Mouse (Mus musculus) liver, embryonic 13.5 days (tissue): Measurements from ENCODE around the gene Map1b. TPM values are rescaled to one million over a fixed set of nuclear protein-coding genes. Genes with fewer than 3 reads are reported as not detected.

Experiments
- ATAC-seq: fragments of 200-750 bp; cut with Nextera tagmentation; 2 replicates; pipeline ENCODE4 v1.8.0; 2017; ENCODE audit warnings: low read depth, mild to moderate bottlenecking, moderate number of reproducible peaks, moderate library complexity
- DNase-seq: peaks from one replicate; pipeline ENCODE4 v3.0.0; 2022
- H3K27ac ChIP-seq: fragments of 300-500 bp; sonication (generic); 2 replicates; pipeline ENCODE4 v1.5.1; 2015; ENCODE audit warnings: moderate library complexity, mild to moderate bottlenecking, inconsistent platforms
- H3K27me3 ChIP-seq: fragments of 300-500 bp; sonication (generic); 2 replicates; pipeline ENCODE4 v1.6.1; 2015; ENCODE audit warnings: mild to moderate bottlenecking, inconsistent platforms
- H3K36me3 ChIP-seq: fragments of 300-500 bp; sonication (generic); 2 replicates; pipeline ENCODE4 v1.6.1; 2015; ENCODE audit warnings: mild to moderate bottlenecking, inconsistent platforms
- H3K4me1 ChIP-seq: fragments of 300-500 bp; sonication (generic); replicated peaks from 2 replicates; pipeline ENCODE4 v1.6.1; 2015; ENCODE audit warnings: inconsistent platforms
- H3K4me2 ChIP-seq: fragments of 300-500 bp; sonication (generic); 2 replicates; pipeline ENCODE4 v1.6.1; 2015; ENCODE audit warnings: inconsistent platforms, mild to moderate bottlenecking, moderate library complexity
- H3K4me3 ChIP-seq: fragments of 300-500 bp; sonication (generic); replicated peaks from 2 replicates; pipeline ENCODE4 v1.5.1; 2015; ENCODE audit warnings: mild to moderate bottlenecking, inconsistent platforms
- H3K9ac ChIP-seq: fragments of 300-500 bp; sonication (generic); 2 replicates; pipeline ENCODE4 v1.6.1; 2015; ENCODE audit warnings: mild to moderate bottlenecking, inconsistent platforms
- H3K9me3 ChIP-seq: fragments of 300-500 bp; sonication (generic); replicated peaks from 2 replicates; pipeline ENCODE4 v1.6.1; 2016; ENCODE audit warnings: inconsistent platforms
- WGBS: fragments of 180-500 bp; shearing (Covaris S2); methylation state at CpG from one replicate; pipeline ENCODE4 v1.1.7; 2015; ENCODE audit not compliant: insufficient replicate concordance; 5-methylcytosine and 5-hydroxymethylcytosine counted together
- polyA plus RNA-seq: library from polyadenylated mRNA; unstranded; fragments of >200 nt; fragmentation: Nextera tagmentation; extraction: Ambion mirVana; gene quantifications from 2 replicates; pipeline ENCODE4 v1.2.1, GENCODE M21; 2015

Map1b gene
- polyA plus RNA-seq, 1 experiment from 2014 or later = 5.4 TPM

DNA sequence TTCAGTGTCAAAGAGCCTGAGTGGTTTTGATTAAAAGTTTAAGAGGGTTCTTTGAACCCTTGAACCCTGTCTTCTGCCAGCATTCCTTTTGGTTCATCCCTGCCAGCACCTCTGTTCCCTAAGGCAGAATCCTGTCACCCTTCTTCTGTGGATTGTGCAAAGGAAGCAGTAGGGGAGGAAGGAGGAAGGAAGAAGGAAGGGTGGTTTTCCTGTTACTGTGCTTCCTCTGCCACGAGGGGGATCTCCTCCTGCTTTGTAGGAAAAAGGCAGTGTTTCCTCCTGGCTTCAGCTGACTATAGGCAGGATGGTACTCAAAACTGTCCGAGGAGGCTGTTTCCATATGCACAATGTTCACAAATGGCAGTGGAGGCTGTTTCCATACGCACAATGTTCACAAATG, 121.6 kb downstream of the Map1b start:
- WGBS = 52% methylated on average over 3 of the region's 3 CpGs
- H3K4me1 ChIP-seq = no peaks in the 10 kb centered on the region
- H3K9ac ChIP-seq = no peak overlapping the region
- 0 out of 2 replicates have a peak, but pooled peaks cover 3% of the 10 kb centered on the region for H3K36me3 ChIP-seq
- no peaks in the 10 kb centered on the region for H3K9me3 ChIP-seq
- DNase-seq (no peak), ATAC-seq (no peak)
- H3K4me3 ChIP-seq = no peak overlapping the region
- H3K27ac ChIP-seq = no peak overlapping the region
- H3K27me3 ChIP-seq = no peaks in the 10 kb centered on the region
- H3K4me2 ChIP-seq = no peak overlapping the region

- DNase-seq = no peak
- Histone ChIP-seq H3K4me2 (no peak overlapping the region), H3K27ac (no peak overlapping the region), H3K4me1 (no peaks in the 10 kb centered on the region), H3K4me3 (no peak overlapping the region), H3K9me3 (no peaks in the 10 kb centered on the region), H3K9ac (no peak overlapping the region), H3K36me3 (0 out of 2 replicates have a peak, but pooled peaks cover 4% of the 10 kb centered on the region), H3K27me3 (no peaks in the 10 kb centered on the region)
- no peak for ATAC-seq
- 63% methylated on average over 3 of the region's 3 CpGs for WGBS
Measured at GRCm38 (mm10) chr13:99393128-99393527, 123.2 kb downstream of the Map1b start.

DNA sequence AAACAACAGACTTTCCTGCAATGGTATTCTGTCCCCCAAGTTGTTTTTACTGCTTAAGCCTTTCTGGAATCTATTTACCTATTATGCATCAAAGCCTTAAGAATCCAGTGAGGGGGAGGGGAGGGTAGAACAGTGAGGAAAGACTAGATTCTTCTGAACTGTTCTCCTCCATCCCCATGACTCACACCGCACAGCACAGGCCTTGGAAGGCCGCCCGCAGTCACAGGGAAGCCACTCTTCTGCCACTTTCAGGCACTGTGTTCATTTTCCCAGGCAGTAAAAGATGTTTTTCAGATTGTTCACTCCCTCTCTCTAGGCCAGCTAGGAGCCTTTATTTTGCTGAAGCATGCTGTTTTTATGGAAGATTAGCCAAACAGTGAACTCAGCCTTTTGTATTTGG, 124.9 kb downstream of the Map1b start:
- no peak overlapping the region for H3K27ac ChIP-seq
- H3K9me3 ChIP-seq = no peaks in the 10 kb centered on the region
- no peak for DNase-seq
- H3K36me3 ChIP-seq = 0 out of 2 replicates have a peak, but pooled peaks cover 4% of the 10 kb centered on the region
- 89% methylated on average over 3 of the region's 3 CpGs for WGBS
- no peaks in the 10 kb centered on the region for H3K27me3 ChIP-seq
- ATAC-seq = no peak
- no peaks in the 10 kb centered on the region for H3K4me1 ChIP-seq
- H3K4me2 ChIP-seq = no peak overlapping the region
- no peak overlapping the region for H3K9ac ChIP-seq
- no peak overlapping the region for H3K4me3 ChIP-seq

- Histone ChIP-seq H3K9me3 (no peaks in the 10 kb centered on the region), H3K4me1 (no peaks in the 10 kb centered on the region), H3K4me3 (no peak overlapping the region), H3K36me3 (0 out of 2 replicates have a peak, but pooled peaks cover 4% of the 10 kb centered on the region), H3K9ac (no peak overlapping the region), H3K27me3 (no peaks in the 10 kb centered on the region), H3K27ac (no peak overlapping the region), H3K4me2 (no peak overlapping the region)
- 74% methylated on average over 7 of the region's 7 CpGs for WGBS
- no peak for ATAC-seq
- no peak for DNase-seq
Measured at GRCm38 (mm10) chr13:99387901-99388811, 128.2 kb downstream of the Map1b start.

- H3K27ac ChIP-seq = no peak overlapping the region
- no peak overlapping the region for H3K4me3 ChIP-seq
- H3K4me1 ChIP-seq = no peaks in the 10 kb centered on the region
- no peak for DNase-seq
- 0 out of 2 replicates have a peak, but pooled peaks cover 9% of the 10 kb centered on the region for H3K36me3 ChIP-seq
- no peak overlapping the region for H3K4me2 ChIP-seq
- no peaks in the 10 kb centered on the region for H3K9me3 ChIP-seq
- no peak overlapping the region for H3K9ac ChIP-seq
- ATAC-seq = no peak
- WGBS = 87% methylated on average over 7 of the region's 7 CpGs
- no peaks in the 10 kb centered on the region for H3K27me3 ChIP-seq
Measured at GRCm38 (mm10) chr13:99386341-99386740, 130.0 kb downstream of the Map1b start.

DNA sequence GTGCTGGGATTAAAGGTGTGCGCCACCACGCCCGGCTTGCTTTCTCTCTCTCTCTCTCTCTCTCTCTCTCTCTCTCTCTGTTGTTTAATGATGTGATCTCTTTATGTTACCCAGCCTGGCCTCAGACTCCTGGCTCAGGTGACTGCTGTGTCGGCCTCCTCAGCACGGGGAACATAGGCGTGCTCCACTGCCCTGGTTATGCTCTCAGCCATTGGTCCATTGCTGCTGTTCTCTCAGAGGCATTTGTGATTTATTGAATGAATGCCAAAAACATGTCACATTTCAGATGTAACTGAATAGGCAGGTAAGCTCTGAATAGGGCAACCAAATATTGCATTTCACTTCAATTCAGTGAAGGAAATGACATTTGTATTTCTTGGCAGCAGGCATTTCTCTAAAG, 130.4 kb downstream of the Map1b start:
- Histone ChIP-seq H3K27me3 (no peaks in the 10 kb centered on the region), H3K36me3 (0 out of 2 replicates have a peak, but pooled peaks cover 13% of the 10 kb centered on the region), H3K9ac (no peak overlapping the region), H3K4me1 (no peaks in the 10 kb centered on the region), H3K4me2 (no peak overlapping the region), H3K9me3 (no peaks in the 10 kb centered on the region), H3K4me3 (no peak overlapping the region), H3K27ac (no peak overlapping the region)
- DNase-seq (no peak), ATAC-seq (no peak)
- WGBS = 67% methylated on average over 6 of the region's 6 CpGs

DNA sequence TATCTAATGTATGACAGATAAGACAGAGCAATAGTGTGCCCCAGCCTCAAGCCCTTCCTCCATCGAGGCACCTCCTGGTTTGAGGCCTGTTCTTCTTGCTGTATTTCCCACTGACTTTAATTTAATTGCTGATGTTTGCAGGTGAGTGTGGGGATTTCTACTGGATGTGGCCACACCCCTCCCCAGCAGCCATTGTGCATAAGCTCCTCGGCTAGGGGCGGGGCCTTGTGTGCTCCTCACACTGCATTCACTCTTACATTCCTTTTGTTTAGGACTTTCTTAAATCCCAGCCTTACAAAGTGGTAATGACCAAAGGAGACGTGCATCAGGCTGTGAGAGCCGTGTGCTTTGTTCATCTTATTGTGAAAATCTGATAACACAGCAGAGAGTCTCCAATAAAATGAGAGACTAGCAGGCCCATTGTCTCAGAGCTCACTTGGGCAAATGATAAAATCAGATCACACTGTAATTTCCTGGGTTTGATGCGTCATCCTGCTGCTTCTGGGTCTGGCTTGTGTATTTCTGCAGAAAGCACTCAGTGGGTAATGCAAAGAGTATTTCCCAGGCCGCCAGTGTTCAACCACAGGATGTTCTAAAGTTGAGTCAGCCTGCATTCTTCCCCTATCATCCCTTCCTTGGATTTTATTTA, 131.7 kb downstream of the Map1b start:
- no peak for DNase-seq
- Histone ChIP-seq H3K4me3 (no peak overlapping the region), H3K4me2 (no peak overlapping the region), H3K9me3 (no peaks in the 10 kb centered on the region), H3K36me3 (0 out of 2 replicates have a peak, but pooled peaks cover 13% of the 10 kb centered on the region), H3K27me3 (no peaks in the 10 kb centered on the region), H3K9ac (no peak overlapping the region), H3K27ac (no peak overlapping the region), H3K4me1 (no peaks in the 10 kb centered on the region)
- no peak for ATAC-seq
- WGBS = 69% methylated on average over 7 of the region's 7 CpGs

DNA sequence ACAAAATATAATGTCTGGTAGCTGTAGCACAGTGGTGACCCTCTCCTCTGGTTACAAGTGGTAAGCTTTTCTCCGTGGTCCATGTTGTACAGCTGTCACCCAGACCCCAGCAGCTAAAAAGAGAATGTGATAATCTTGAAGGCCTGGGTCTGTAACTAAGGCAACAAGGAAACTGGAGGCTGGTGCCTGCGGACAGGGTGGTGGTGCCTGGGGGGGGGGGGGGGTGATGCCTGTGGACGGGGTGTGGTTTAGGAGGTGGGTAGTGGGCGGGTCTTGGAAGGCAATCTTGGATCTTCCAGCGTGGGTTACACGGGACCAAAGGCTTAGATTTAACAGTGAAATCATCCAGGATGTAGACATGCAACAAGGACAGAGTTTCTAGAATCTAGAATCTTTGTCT, 134.0 kb downstream of the Map1b start:
- DNase-seq = no peak
- 53% methylated on average over 6 of the region's 6 CpGs for WGBS
- Histone ChIP-seq H3K4me3 (no peak overlapping the region), H3K27me3 (no peaks in the 10 kb centered on the region), H3K27ac (no peak overlapping the region), H3K9ac (no peak overlapping the region), H3K36me3 (0 out of 2 replicates have a peak, but pooled peaks cover 14% of the 10 kb centered on the region), H3K4me2 (no peak overlapping the region), H3K4me1 (no peaks in the 10 kb centered on the region), H3K9me3 (no peaks in the 10 kb centered on the region)
- ATAC-seq = no peak

- no peak overlapping the region for H3K4me3 ChIP-seq
- ATAC-seq (no peak), DNase-seq (no peak)
- H3K4me1 ChIP-seq = no peaks in the 10 kb centered on the region
- H3K36me3 ChIP-seq = 0 out of 2 replicates have a peak, but pooled peaks cover 16% of the 10 kb centered on the region
- no peak overlapping the region for H3K9ac ChIP-seq
- no peak overlapping the region for H3K27ac ChIP-seq
- no peak overlapping the region for H3K4me2 ChIP-seq
- no peaks in the 10 kb centered on the region for H3K27me3 ChIP-seq
- WGBS = 88% methylated on average over 1 of the region's 1 CpGs
- no peaks in the 10 kb centered on the region for H3K9me3 ChIP-seq
Measured at GRCm38 (mm10) chr13:99378223-99378622, 138.1 kb downstream of the Map1b start.

GRCm38 (mm10) chr13:99377055-99377454, 139.3 kb downstream of the Map1b start:
- 79% methylated on average over 6 of the region's 6 CpGs for WGBS
- H3K9ac ChIP-seq = no peak overlapping the region
- no peak overlapping the region for H3K4me2 ChIP-seq
- no peaks in the 10 kb centered on the region for H3K27me3 ChIP-seq
- H3K9me3 ChIP-seq = no peaks in the 10 kb centered on the region
- H3K27ac ChIP-seq = no peak overlapping the region
- ATAC-seq (no peak), DNase-seq (no peak)
- no peak overlapping the region for H3K4me3 ChIP-seq
- H3K36me3 ChIP-seq = 0 out of 2 replicates have a peak, but pooled peaks cover 18% of the 10 kb centered on the region
- no peaks in the 10 kb centered on the region for H3K4me1 ChIP-seq

- no peak for ATAC-seq
- H3K27ac ChIP-seq = no peak overlapping the region
- H3K4me1 ChIP-seq = no peaks in the 10 kb centered on the region
- WGBS = 36% methylated on average over 6 of the region's 6 CpGs
- no peak overlapping the region for H3K9ac ChIP-seq
- H3K4me2 ChIP-seq = no peak overlapping the region
- 0 out of 2 replicates have a peak, but pooled peaks cover 12% of the 10 kb centered on the region for H3K36me3 ChIP-seq
- no peaks in the 10 kb centered on the region for H3K9me3 ChIP-seq
- H3K4me3 ChIP-seq = no peak overlapping the region
- peak; percentile 13 for DNase-seq
- H3K27me3 ChIP-seq = no peaks in the 10 kb centered on the region
Measured at GRCm38 (mm10) chr13:99375550-99375949, 140.8 kb downstream of the Map1b start.
